Mouse (Mus musculus): Measurements from ENCODE around the gene Svep1. TPM values are rescaled to one million over a fixed set of nuclear protein-coding genes. Genes with fewer than 3 reads are reported as not detected.

Svep1 gene
- polyA plus RNA-seq, 1 experiment = 0.08 TPM

GRCm38 (mm10) chr4:58050746-58051145 is 155.9 kb downstream of the Svep1 start:
- no peaks in the 10 kb centered on the region for H3K79me2 ChIP-seq (ENCODE audit: control insufficient read depth, insufficient read depth)

GRCm38 (mm10) chr4:58050276-58050675 is 156.4 kb downstream of the Svep1 start:
- TF ChIP-seq POLR2AphosphoS2 (IDR thresholded peaks at IDR 0.05; ENCODE audit: insufficient read length, low read depth) = no peak
- TF ChIP-seq MYOD1 (IDR thresholded peaks at IDR 0.05; ENCODE audit: control insufficient read depth in 1 of 3, insufficient read length in 2 of 3, low read depth in 2 of 3) = no peak
- TF ChIP-seq CEBPB (IDR thresholded peaks at IDR 0.05; ENCODE audit: insufficient read depth, poor library complexity, severe bottlenecking) = no peak
- TF ChIP-seq TCF12 (IDR thresholded peaks at IDR 0.05; ENCODE audit: insufficient read depth, poor library complexity, severe bottlenecking) = no peak
- TF ChIP-seq REST (IDR thresholded peaks at IDR 0.05; ENCODE audit: insufficient read depth, insufficient read length) = no peak
- TF ChIP-seq USF1 (IDR thresholded peaks at IDR 0.05; ENCODE audit: low read depth) = no peak
- no peak for TF ChIP-seq E2F4 (IDR thresholded peaks at IDR 0.05; ENCODE audit: insufficient read depth)
- no peak for TF ChIP-seq POLR2A (IDR thresholded peaks at IDR 0.05; ENCODE audit: insufficient read length, low read depth)
- no peak for TF ChIP-seq MYOG (IDR thresholded peaks at IDR 0.05; ENCODE audit: control insufficient read depth in 1 of 3, insufficient read depth in 1 of 3, insufficient read length in 2 of 3, low read depth in 2 of 3)
- no peak for TF ChIP-seq TCF3 (IDR thresholded peaks at IDR 0.05; ENCODE audit: insufficient read length, low read depth)
- TF ChIP-seq MAX (IDR thresholded peaks at IDR 0.05; ENCODE audit: low read depth) = no peak

More at GRCm38 (mm10) chr4:58050746-58051145, 155.9 kb downstream of the Svep1 start:
- Histone ChIP-seq H3K4me3 (no peak overlapping the region), H3K4me2 (ENCODE audit: low read depth) (no peak overlapping the region), H3K27me3 (ENCODE audit: control insufficient read depth, insufficient read depth, insufficient read length) (no peaks in the 10 kb centered on the region), H3K36me3 (ENCODE audit: control insufficient read depth, insufficient read depth) (no peaks in the 10 kb centered on the region), H3ac (ENCODE audit: control insufficient read depth, insufficient read length) (no peak overlapping the region)
- TF ChIP-seq POLR2A (IDR thresholded peaks at IDR 0.05; ENCODE audit: insufficient read length, low read depth) (no peak), REST (IDR thresholded peaks at IDR 0.05; ENCODE audit: insufficient read depth, insufficient read length) (no peak), E2F4 (IDR thresholded peaks at IDR 0.05; ENCODE audit: insufficient read depth) (no peak)

GRCm38 (mm10) chr4:58044833-58045232 is 161.8 kb downstream of the Svep1 start:
- H3K27me3 ChIP-seq (ENCODE audit: control insufficient read depth, insufficient read depth, insufficient read length) = no peaks in the 10 kb centered on the region

More at GRCm38 (mm10) chr4:58050276-58050675, 156.4 kb downstream of the Svep1 start:
- Histone ChIP-seq H3K36me3 (ENCODE audit: control insufficient read depth, insufficient read depth) (no peaks in the 10 kb centered on the region), H3K4me3 (no peak overlapping the region), H3K27me3 (ENCODE audit: control insufficient read depth, insufficient read depth, insufficient read length) (no peaks in the 10 kb centered on the region), H3K4me2 (ENCODE audit: low read depth) (no peak overlapping the region), H3ac (ENCODE audit: control insufficient read depth, insufficient read length) (no peak overlapping the region), H3K79me2 (ENCODE audit: control insufficient read depth, insufficient read depth) (no peaks in the 10 kb centered on the region)

GRCm38 (mm10) chr4:58044356-58044755 is 162.3 kb downstream of the Svep1 start:
- H3ac ChIP-seq (ENCODE audit: control insufficient read depth, insufficient read length) = no peak overlapping the region
- no peak overlapping the region for H3K4me2 ChIP-seq (ENCODE audit: low read depth)
- no peaks in the 10 kb centered on the region for H3K79me2 ChIP-seq (ENCODE audit: control insufficient read depth, insufficient read depth)
- no peaks in the 10 kb centered on the region for H3K27me3 ChIP-seq (ENCODE audit: control insufficient read depth, insufficient read depth, insufficient read length)
- no peak for TF ChIP-seq REST (IDR thresholded peaks at IDR 0.05; ENCODE audit: insufficient read depth, insufficient read length)
- no peak for TF ChIP-seq MAX (IDR thresholded peaks at IDR 0.05; ENCODE audit: low read depth)
- no peak for TF ChIP-seq E2F4 (IDR thresholded peaks at IDR 0.05; ENCODE audit: insufficient read depth)
- no peak for TF ChIP-seq CEBPB (IDR thresholded peaks at IDR 0.05; ENCODE audit: insufficient read depth, poor library complexity, severe bottlenecking)
- TF ChIP-seq USF1 (IDR thresholded peaks at IDR 0.05; ENCODE audit: low read depth) = no peak
- TF ChIP-seq TCF12 (IDR thresholded peaks at IDR 0.05; ENCODE audit: insufficient read depth, poor library complexity, severe bottlenecking) = no peak
- TF ChIP-seq MYOD1 (IDR thresholded peaks at IDR 0.05; ENCODE audit: control insufficient read depth in 1 of 3, insufficient read length in 2 of 3, low read depth in 2 of 3) = no peak
- no peak for TF ChIP-seq MYOG (IDR thresholded peaks at IDR 0.05; ENCODE audit: control insufficient read depth in 1 of 3, insufficient read depth in 1 of 3, insufficient read length in 2 of 3, low read depth in 2 of 3)
- no peak for TF ChIP-seq POLR2AphosphoS2 (IDR thresholded peaks at IDR 0.05; ENCODE audit: insufficient read length, low read depth)
- no peak for TF ChIP-seq POLR2A (IDR thresholded peaks at IDR 0.05; ENCODE audit: insufficient read length, low read depth)
- no peak for TF ChIP-seq TCF3 (IDR thresholded peaks at IDR 0.05; ENCODE audit: insufficient read length, low read depth)
- no peaks in the 10 kb centered on the region for H3K36me3 ChIP-seq (ENCODE audit: control insufficient read depth, insufficient read depth)
- no peak overlapping the region for H3K4me3 ChIP-seq

More at GRCm38 (mm10) chr4:58044833-58045232, 161.8 kb downstream of the Svep1 start:
- Histone ChIP-seq H3K79me2 (ENCODE audit: control insufficient read depth, insufficient read depth) (no peaks in the 10 kb centered on the region), H3K36me3 (ENCODE audit: control insufficient read depth, insufficient read depth) (no peaks in the 10 kb centered on the region), H3ac (ENCODE audit: control insufficient read depth, insufficient read length) (no peak overlapping the region), H3K4me3 (no peak overlapping the region), H3K4me2 (ENCODE audit: low read depth) (no peak overlapping the region)
- TF ChIP-seq TCF3 (IDR thresholded peaks at IDR 0.05; ENCODE audit: insufficient read length, low read depth) = no peak
- no peak for TF ChIP-seq MYOG (IDR thresholded peaks at IDR 0.05; ENCODE audit: control insufficient read depth in 1 of 3, insufficient read depth in 1 of 3, insufficient read length in 2 of 3, low read depth in 2 of 3)
- TF ChIP-seq TCF12 (IDR thresholded peaks at IDR 0.05; ENCODE audit: insufficient read depth, poor library complexity, severe bottlenecking) = no peak
- TF ChIP-seq E2F4 (IDR thresholded peaks at IDR 0.05; ENCODE audit: insufficient read depth) = no peak
- no peak for TF ChIP-seq USF1 (IDR thresholded peaks at IDR 0.05; ENCODE audit: low read depth)
- no peak for TF ChIP-seq REST (IDR thresholded peaks at IDR 0.05; ENCODE audit: insufficient read depth, insufficient read length)

GRCm38 (mm10) chr4:58040093-58040492 is 166.6 kb downstream of the Svep1 start:
- no peaks in the 10 kb centered on the region for H3K79me2 ChIP-seq (ENCODE audit: control insufficient read depth, insufficient read depth)
- no peaks in the 10 kb centered on the region for H3K36me3 ChIP-seq (ENCODE audit: control insufficient read depth, insufficient read depth)
- no peak overlapping the region for H3K4me2 ChIP-seq (ENCODE audit: low read depth)
- TF ChIP-seq TCF3 (IDR thresholded peaks at IDR 0.05; ENCODE audit: insufficient read length, low read depth) (no peak), REST (IDR thresholded peaks at IDR 0.05; ENCODE audit: insufficient read depth, insufficient read length) (no peak), POLR2A (IDR thresholded peaks at IDR 0.05; ENCODE audit: insufficient read length, low read depth) (no peak), TCF12 (IDR thresholded peaks at IDR 0.05; ENCODE audit: insufficient read depth, poor library complexity, severe bottlenecking) (no peak), USF1 (IDR thresholded peaks at IDR 0.05; ENCODE audit: low read depth) (no peak), MYOG (IDR thresholded peaks at IDR 0.05; ENCODE audit: control insufficient read depth in 1 of 3, insufficient read depth in 1 of 3, insufficient read length in 2 of 3, low read depth in 2 of 3) (no peak), SRF (IDR thresholded peaks at IDR 0.05; ENCODE audit: control insufficient read depth, insufficient read length, low read depth) (no peak), MAX (IDR thresholded peaks at IDR 0.05; ENCODE audit: low read depth) (no peak)
- H3ac ChIP-seq (ENCODE audit: control insufficient read depth, insufficient read length) = no peak overlapping the region
- peaks cover 4% of the 10 kb centered on the region for H3K27me3 ChIP-seq (ENCODE audit: control insufficient read depth, insufficient read depth, insufficient read length)
- H3K4me3 ChIP-seq = no peak overlapping the region
